Mouse (Mus musculus): Measurements from ENCODE around the gene Gadd45b. TPM values are rescaled to one million over a fixed set of nuclear protein-coding genes. Genes with fewer than 3 reads are reported as not detected.
A peak's percentile ranks its signal among the peaks of the same experiment; 100 is the strongest.

Gadd45b gene
- total and polyA plus RNA-seq, 3 experiments = 10.1 to 13.3 TPM; not detected in 1

DNA sequence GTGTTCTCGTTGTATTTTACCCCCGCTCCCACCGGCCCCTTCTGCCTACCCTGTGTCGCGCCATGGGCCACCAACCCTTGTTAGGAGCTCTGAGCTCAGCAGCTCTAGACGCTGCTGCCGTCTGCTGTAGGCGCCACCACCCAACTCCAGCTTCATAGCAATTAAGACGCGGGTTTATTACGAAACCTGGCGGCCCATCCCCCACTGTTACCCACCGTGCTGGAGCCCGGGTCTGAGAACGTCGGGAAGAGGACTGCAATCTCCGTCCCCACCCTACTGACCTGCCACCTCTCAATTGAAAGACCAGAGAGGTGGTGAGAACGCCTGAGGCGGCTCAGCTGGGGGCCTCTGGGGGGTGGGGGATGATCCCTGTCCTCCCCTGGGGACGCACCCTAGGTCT is 2.3 kb downstream of the Gadd45b start:
- Histone ChIP-seq H3K4me3 (ENCODE audit: control insufficient read depth in 1 of 2, insufficient read depth in 1 of 2, low read depth in 2 of 2, low read length in 2 of 2) (peak overlapping the region; percentile 54 to 92), H3K36me3 (ENCODE audit: control insufficient read depth in 1 of 2, insufficient read depth in 2 of 2, low read length in 2 of 2) (peaks cover 0 to 11% of the 10 kb centered on the region in 2 experiments; a peak in 2 of 4 replicates), H3K9ac (ENCODE audit: control insufficient read depth, low read depth, low read length, poor library complexity, severe bottlenecking) (peak overlapping the region; percentile 77), H3K9me3 (replicated peaks; ENCODE audit: insufficient read depth, low read length) (no peaks in the 10 kb centered on the region), H3K4me1 (ENCODE audit: control insufficient read depth in 1 of 2, insufficient read depth in 2 of 2, low read length in 2 of 2) (peaks cover 5 to 27% of the 10 kb centered on the region in 2 experiments), H3K27me3 (ENCODE audit: control insufficient read depth in 1 of 2, insufficient read depth in 2 of 2, low read length in 2 of 2) (no peaks in the 10 kb centered on the region), H3K79me2 (ENCODE audit: control insufficient read depth, insufficient read depth, low read length, poor library complexity) (peaks cover 13% of the 10 kb centered on the region), H3K27ac (ENCODE audit: control insufficient read depth, low read depth, low read length) (peak overlapping the region; percentile 36)
- TF ChIP-seq MXI1 (IDR thresholded peaks at IDR 0.05; ENCODE audit: low read depth, low read length) (peak; percentile 68), ETS1 (IDR thresholded peaks at IDR 0.05; ENCODE audit: low read depth, low read length) (peak; percentile 71; the same call in 1 of the 2 replicates), RCOR1 (IDR thresholded peaks at IDR 0.05; ENCODE audit: low read depth, low read length) (no peak), HCFC1 (IDR thresholded peaks at IDR 0.05; ENCODE audit: low read depth, low read length) (peak; percentile 81), CHD2 (IDR thresholded peaks at IDR 0.05; ENCODE audit: low read length) (peak; percentile 71), SIN3A (IDR thresholded peaks at IDR 0.05; ENCODE audit: low read length) (peak; percentile 82), MAZ (IDR thresholded peaks at IDR 0.05; ENCODE audit: low read depth, low read length) (no peak), TBP (IDR thresholded peaks at IDR 0.05; ENCODE audit: low read depth, low read length) (peak; percentile 72), POLR2AphosphoS2 (IDR thresholded peaks at IDR 0.05; ENCODE audit: low read length) (peak; percentile 50; the same call in 1 of the 2 replicates), POLR2A (IDR thresholded peaks at IDR 0.05; ENCODE audit: control insufficient read depth in 1 of 2, insufficient read depth in 1 of 2, low read depth in 1 of 2, low read length in 2 of 2, poor library complexity in 1 of 2) (peak in 1 of 2 experiments; percentile 68; a peak in 1 of 4 replicates), CHD1 (IDR thresholded peaks at IDR 0.05; ENCODE audit: low read depth, low read length) (no peak)
- DNase-seq (ENCODE audit: low read depth, low spot score) = peak; percentile 87

- TF ChIP-seq GATA1 (IDR thresholded peaks at IDR 0.05; ENCODE audit: low read depth, low read length) (no peak), MYB (IDR thresholded peaks at IDR 0.05; ENCODE audit: low read depth, low read length) (no peak), EP300 (IDR thresholded peaks at IDR 0.05; ENCODE audit: low read depth in 1 of 2, low read length in 2 of 2) (0 out of 4 replicates have a peak, but pooled peaks of 1 of the 2 experiments have one; percentile 10), ZMIZ1 (IDR thresholded peaks at IDR 0.05; ENCODE audit: low read depth, low read length) (0 out of 2 replicates have a peak, but pooled peaks have one; percentile 20), HCFC1 (IDR thresholded peaks at IDR 0.05; ENCODE audit: low read depth, low read length) (no peak), CHD1 (IDR thresholded peaks at IDR 0.05; ENCODE audit: low read depth, low read length) (no peak), RAD21 (IDR thresholded peaks at IDR 0.05; ENCODE audit: low read depth, low read length) (no peak), MXI1 (IDR thresholded peaks at IDR 0.05; ENCODE audit: low read depth, low read length) (peak; percentile 48; the same call in 1 of the 2 replicates), MAZ (IDR thresholded peaks at IDR 0.05; ENCODE audit: low read depth, low read length) (peak; percentile 71), CHD2 (IDR thresholded peaks at IDR 0.05; ENCODE audit: low read length) (peak; percentile 54), TBP (IDR thresholded peaks at IDR 0.05; ENCODE audit: low read depth, low read length) (no peak), NELFE (IDR thresholded peaks at IDR 0.05; ENCODE audit: low read depth, low read length) (peak; percentile 10), SIN3A (IDR thresholded peaks at IDR 0.05; ENCODE audit: low read length) (0 out of 2 replicates have a peak, but pooled peaks have one; percentile 2), E2F4 (IDR thresholded peaks at IDR 0.05; ENCODE audit: borderline replicate concordance, low read depth, low read length) (no peak), ZNF384 (IDR thresholded peaks at IDR 0.05; ENCODE audit: low read depth, low read length) (no peak)
These were observed 3.0 kb downstream of the Gadd45b start for GRCm38 (mm10) chr10:80932700-80933420.

More at GRCm38 (mm10) chr10:80932700-80933420, 3.0 kb downstream of the Gadd45b start:
- peak overlapping the region; percentile 77 for H3K9ac ChIP-seq (ENCODE audit: control insufficient read depth, low read depth, low read length, poor library complexity, severe bottlenecking)
- H3K9me3 ChIP-seq (replicated peaks; ENCODE audit: insufficient read depth, low read length) = no peaks in the 10 kb centered on the region
- peaks cover 13% of the 10 kb centered on the region for H3K79me2 ChIP-seq (ENCODE audit: control insufficient read depth, insufficient read depth, low read length, poor library complexity)
- H3K27ac ChIP-seq (ENCODE audit: control insufficient read depth, low read depth, low read length) = peak overlapping the region; percentile 36
- H3K36me3 ChIP-seq (ENCODE audit: control insufficient read depth in 1 of 2, insufficient read depth in 2 of 2, low read length in 2 of 2) = peaks cover 0 to 11% of the 10 kb centered on the region in 2 experiments; a peak in 2 of 4 replicates
- H3K27me3 ChIP-seq (ENCODE audit: control insufficient read depth in 1 of 2, insufficient read depth in 2 of 2, low read length in 2 of 2) = no peaks in the 10 kb centered on the region
- peaks cover 5 to 29% of the 10 kb centered on the region in 2 experiments for H3K4me1 ChIP-seq (ENCODE audit: control insufficient read depth in 1 of 2, insufficient read depth in 2 of 2, low read length in 2 of 2)
- peak overlapping the region; percentile 54 to 92 for H3K4me3 ChIP-seq (ENCODE audit: control insufficient read depth in 1 of 2, insufficient read depth in 1 of 2, low read depth in 2 of 2, low read length in 2 of 2)
- DNase-seq (ENCODE audit: low read depth, low spot score) = peak; percentile 73
